Mouse (Mus musculus): ENCODE results near the gene Defb46. TPM values are rescaled to one million over a fixed set of nuclear protein-coding genes. Genes with fewer than 3 reads are reported as not detected.

The Defb46 gene
- total RNA-seq (2021), result not detected
- long read RNA-seq, experiment 1, result 0 reads
- long read RNA-seq, experiment 2, result 0 reads

- no peak for DNase-seq
These were observed at the start of gene Defb46 for GRCm38 (mm10) chr8:19239616-19240015. TSS of gene Defb46 (plus strand) at chr8:19239916.

GRCm38 (mm10) chr8:19225161-19225560 lies 14.6 kb upstream of the Defb46 start, which contains the start of gene Defb6:
TSS of gene Defb6 (plus strand) at chr8:19225478.
- DNase-seq, result no peak

- no peak for DNase-seq
These were observed 1.6 kb upstream of the Defb46 start for GRCm38 (mm10) chr8:19238101-19238500.

DNA sequence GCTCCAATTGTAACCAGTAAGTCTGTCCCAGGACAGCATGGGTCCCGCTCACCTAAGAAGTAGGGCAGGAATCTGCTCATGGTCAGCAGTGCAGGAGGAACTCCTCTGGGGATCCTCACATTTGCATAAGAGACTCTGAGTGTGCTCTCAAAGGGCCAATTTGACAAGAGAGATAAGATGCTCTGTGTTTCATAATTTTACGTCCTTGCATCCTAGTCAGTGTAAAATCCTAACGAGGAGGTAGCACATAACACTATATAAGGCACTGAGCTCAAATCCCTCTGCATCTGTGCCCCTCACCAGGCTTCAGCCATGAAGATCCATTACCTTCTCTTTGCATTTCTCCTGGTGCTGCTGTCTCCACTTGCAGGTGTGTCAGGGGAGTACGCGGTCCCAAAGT lies 7.6 kb downstream of the Defb46 start, which contains the start of gene Defb5:
TSS of gene Defb5 (plus strand) at position 301 of the 400 bp plus-strand sequence.
- no peak for DNase-seq

DNA sequence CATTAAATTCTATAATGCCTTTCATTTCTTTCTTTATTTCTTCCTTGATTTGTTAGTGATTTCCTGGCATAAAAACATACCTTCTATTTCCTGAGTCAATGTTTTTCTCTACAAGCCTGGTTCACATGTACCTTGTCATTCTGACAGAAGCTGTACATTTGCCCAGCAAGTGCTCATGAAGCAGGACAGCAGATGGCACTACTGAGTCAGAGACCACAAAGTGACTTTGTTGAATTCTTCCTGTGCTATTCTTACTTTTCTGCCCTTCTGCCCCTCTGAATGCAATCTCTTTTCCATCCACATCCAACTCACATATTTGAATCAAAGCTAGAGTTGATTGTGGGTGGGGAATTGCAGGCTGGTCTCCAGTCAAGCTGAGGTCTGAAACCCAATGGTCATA lies 18.4 kb downstream of the Defb46 start:
- DNase-seq, result no peak

DNA sequence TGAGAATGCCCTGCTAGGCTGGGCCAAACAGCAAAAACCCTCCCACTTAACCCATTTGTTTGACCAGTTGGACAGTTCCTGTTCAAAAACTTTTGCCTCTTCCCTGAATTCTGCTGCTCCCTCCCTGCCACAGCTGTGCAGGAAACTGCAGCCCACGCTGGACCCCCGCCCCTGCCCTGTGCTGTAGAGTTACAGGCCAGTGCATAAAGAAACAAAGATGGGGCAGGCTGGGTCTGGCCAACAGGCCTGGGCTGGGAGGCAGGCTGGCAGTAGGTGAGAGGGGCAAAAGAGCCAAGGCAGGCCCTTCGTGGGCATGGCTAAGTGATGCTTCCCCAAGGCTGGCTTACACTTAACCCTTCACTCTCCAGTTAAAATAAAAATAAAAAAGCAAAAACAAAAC lies 20.0 kb downstream of the Defb46 start:
- DNase-seq, result no peak

Other genes starting within 250 kb of the Defb46 start
- not detected for gene Defb37, start 248.9 kb upstream of the Defb46 start, total RNA-seq (2021)
- not detected for gene Defb38, start 213.3 kb upstream of the Defb46 start, total RNA-seq (2021)
- not detected for gene Defb39, start 175.1 kb upstream of the Defb46 start, total RNA-seq (2021)
- not detected for gene Defb12, start 125.1 kb upstream of the Defb46 start, total RNA-seq (2021)
- gene Defb34, start 116.2 kb upstream of the Defb46 start, total RNA-seq (2021), result not detected
- gene Gm45826, start 99.1 kb upstream of the Defb46 start, total RNA-seq (2021), result not detected
- not detected for gene Defb14, start 45.6 kb upstream of the Defb46 start, total RNA-seq (2021)
- not detected for gene Defb4, start 41.2 kb upstream of the Defb46 start, total RNA-seq (2021)
- not detected for gene Defb6, start 14.4 kb upstream of the Defb46 start, total RNA-seq (2021)
- not detected for gene Defb5, start 7.7 kb downstream of the Defb46 start, total RNA-seq (2021)
- not detected for gene Defb3, start 53.4 kb downstream of the Defb46 start, total RNA-seq (2021)
- not detected for gene Defb8, start 207.7 kb downstream of the Defb46 start, total RNA-seq (2021)